Comparison of ENCODE assay signal across 8 mouse cellular contexts in genomic region chr14:20701554-20701953, GRCm38 (mm10). TPM values are rescaled to one million over a fixed set of nuclear protein-coding genes. Genes with fewer than 3 reads are reported as not detected.
A peak's percentile ranks its signal among the peaks of the same experiment; 100 is the strongest.
DNase-seq lines count a peak whose midpoint lies in the region; ATAC-seq and TF ChIP-seq lines count a peak whose summit lies in the region.

No protein-coding gene starts in this region.

- peaks cover 13% of the 10 kb centered on the region; the same call in 1 of the 2 replicates for H3K36me3 ChIP-seq in liver, embryonic 11.5 days (ENCODE audit: control insufficient read depth, insufficient read depth, low read length)
- H3K36me3 ChIP-seq in embryonic facial prominence, embryonic 14.5 days (ENCODE audit: control insufficient read depth, insufficient read depth, low read length) = peaks cover 31% of the 10 kb centered on the region
- no peaks in the 10 kb centered on the region; the same call in 1 of the 2 replicates for H3K36me3 ChIP-seq in intestine, postnatal 0 days (ENCODE audit: control insufficient read depth, insufficient read depth)
- peaks cover 32% of the 10 kb centered on the region for H3K36me3 ChIP-seq in neural tube, embryonic 13.5 days

- peaks cover 43% of the 10 kb centered on the region for H3K4me1 ChIP-seq in liver, embryonic 11.5 days (replicated peaks; ENCODE audit: control insufficient read depth, insufficient read depth, low read length)
- H3K4me1 ChIP-seq in embryonic facial prominence, embryonic 14.5 days (ENCODE audit: control insufficient read depth, insufficient read depth, low read length) = peaks cover 22% of the 10 kb centered on the region
- peaks cover 2% of the 10 kb centered on the region; the same call in 1 of the 2 replicates for H3K4me1 ChIP-seq in intestine, postnatal 0 days (replicated peaks; ENCODE audit: control insufficient read depth, insufficient read depth, low read length)
- peaks cover 70% of the 10 kb centered on the region for H3K4me1 ChIP-seq in neural tube, embryonic 13.5 days (replicated peaks)

- no peak for DNase-seq in liver, embryonic 11.5 days (ENCODE audit: low spot score)
- no peak for DNase-seq in liver
- no peak for DNase-seq in embryonic facial prominence, embryonic 14.5 days (ENCODE audit: low spot score)
- no peak for DNase-seq in cerebellum, postnatal 14 days
- no peak for DNase-seq in layer of hippocampus, postnatal 14 days (ENCODE audit: low spot score in 2 of 2)

- H3K4me3 ChIP-seq in liver, embryonic 11.5 days (ENCODE audit: low read depth, low read length) = peak overlapping the region; percentile 94
- H3K4me3 ChIP-seq in embryonic facial prominence, embryonic 14.5 days (ENCODE audit: low read depth, low read length) = peak overlapping the region; percentile 85
- H3K4me3 ChIP-seq in intestine, postnatal 0 days (ENCODE audit: low read depth, low read length) = peak overlapping the region; percentile 72; the same call in 1 of the 2 replicates
- H3K4me3 ChIP-seq in neural tube, embryonic 13.5 days = peak overlapping the region; percentile 79

- peak overlapping the region; percentile 95 for H3K9ac ChIP-seq in liver, embryonic 11.5 days (ENCODE audit: low read depth, low read length)
- H3K9ac ChIP-seq in embryonic facial prominence, embryonic 14.5 days (ENCODE audit: low read depth, low read length) = peak overlapping the region; percentile 92
- 0 out of 2 replicates have a peak overlapping the region, but pooled peaks have one; percentile 82 for H3K9ac ChIP-seq in intestine, postnatal 0 days (ENCODE audit: low read depth, low read length)
- H3K9ac ChIP-seq in neural tube, embryonic 13.5 days = peak overlapping the region; percentile 88

- H3K27me3 ChIP-seq in liver, embryonic 11.5 days (replicated peaks; ENCODE audit: control insufficient read depth, insufficient read depth, low read length) = no peaks in the 10 kb centered on the region
- H3K27me3 ChIP-seq in embryonic facial prominence, embryonic 14.5 days (replicated peaks; ENCODE audit: control insufficient read depth, insufficient read depth, low read length) = no peaks in the 10 kb centered on the region
- no peaks in the 10 kb centered on the region for H3K27me3 ChIP-seq in intestine, postnatal 0 days (replicated peaks; ENCODE audit: control insufficient read depth, insufficient read depth, low read length)
- H3K27me3 ChIP-seq in neural tube, embryonic 13.5 days = no peaks in the 10 kb centered on the region

- no peak overlapping the region for H3K27ac ChIP-seq in liver, embryonic 11.5 days (ENCODE audit: low read depth, low read length)
- H3K27ac ChIP-seq in embryonic facial prominence, embryonic 14.5 days (replicated peaks; ENCODE audit: low read depth, low read length) = 0 out of 2 replicates have a peak overlapping the region, but pooled peaks have one; percentile 29
- no peak overlapping the region for H3K27ac ChIP-seq in intestine, postnatal 0 days (ENCODE audit: low read depth, low read length)
- no peak overlapping the region for H3K27ac ChIP-seq in neural tube, embryonic 13.5 days (replicated peaks)

- TF ChIP-seq CTCF in intestine, postnatal 0 days (IDR thresholded peaks at IDR 0.05; ENCODE audit: low read depth) = no peak

- peak overlapping the region; percentile 87 for H3K4me2 ChIP-seq in liver, embryonic 11.5 days
- H3K4me2 ChIP-seq in embryonic facial prominence, embryonic 14.5 days (ENCODE audit: low read depth, low read length) = peak overlapping the region; percentile 75
- peak overlapping the region; percentile 71 for H3K4me2 ChIP-seq in intestine, postnatal 0 days (replicated peaks; ENCODE audit: low read depth)
- peak overlapping the region; percentile 68 for H3K4me2 ChIP-seq in neural tube, embryonic 13.5 days

- WGBS in liver, embryonic 11.5 days = 82% methylated on average over 8 of the region's 8 CpGs
- 81% methylated on average over 8 of the region's 8 CpGs for WGBS in embryonic facial prominence, embryonic 14.5 days
- WGBS in intestine, postnatal 0 days = 58% methylated on average over 8 of the region's 8 CpGs
- 83% methylated on average over 8 of the region's 8 CpGs for WGBS in neural tube, embryonic 13.5 days

- no peaks in the 10 kb centered on the region for H3K9me3 ChIP-seq in liver, embryonic 11.5 days (ENCODE audit: control insufficient read depth, low read length)
- H3K9me3 ChIP-seq in embryonic facial prominence, embryonic 14.5 days (ENCODE audit: control insufficient read depth, low read length) = no peaks in the 10 kb centered on the region
- no peaks in the 10 kb centered on the region for H3K9me3 ChIP-seq in intestine, postnatal 0 days (ENCODE audit: control insufficient read depth)
- H3K9me3 ChIP-seq in neural tube, embryonic 13.5 days = no peaks in the 10 kb centered on the region

- no peak for ATAC-seq in liver, embryonic 11.5 days (replicated peaks; ENCODE audit: low FRiP score)
- ATAC-seq in embryonic facial prominence, embryonic 14.5 days (ENCODE audit: low read depth) = no peak
- no peak for ATAC-seq in intestine, postnatal 0 days
- no peak for ATAC-seq in neural tube, embryonic 13.5 days (ENCODE audit: low read depth)
- ATAC-seq in CD4-positive, CD25-positive, alpha-beta regulatory T cell, adult 4 months = no peak

RNA-seq across cellular contexts. Expression of gene Chchd1, which starts 1.3 kb away (rescaled TPM):
- polyA plus RNA-seq in liver, embryonic 11.5 days (2014; fragmentation: Nextera tagmentation; extraction: Ambion mirVana) = 247 and 250 TPM in 2 replicates
- 183 and 204 TPM in 2 replicates for polyA plus RNA-seq in embryonic facial prominence, embryonic 14.5 days (2014; fragmentation: Nextera tagmentation; extraction: Ambion mirVana)
- polyA plus RNA-seq in intestine, postnatal 0 days (2015; fragmentation: Nextera tagmentation; extraction: Ambion mirVana) = 143 and 150 TPM in 2 replicates
- 191 and 218 TPM in 2 replicates for polyA plus RNA-seq in neural tube, embryonic 13.5 days (2015; fragmentation: Nextera tagmentation; extraction: Ambion mirVana)
- 100 to 1,000 TPM; 120 to 143 TPM for polyA plus RNA-seq in CD4-positive, CD25-positive, alpha-beta regulatory T cell, adult 4 months (2017; shearing (Covaris generic))
- 10 to 100 TPM; 48.4 to 51.8 TPM for total RNA-seq in layer of hippocampus, postnatal 14 days (2021)

RNA-seq across cellular contexts. Expression of gene Zswim8, which starts 5.8 kb away (rescaled TPM):
- polyA plus RNA-seq in liver, embryonic 11.5 days (2014; fragmentation: Nextera tagmentation; extraction: Ambion mirVana) = 12.0 and 17.2 TPM in 2 replicates
- polyA plus RNA-seq in embryonic facial prominence, embryonic 14.5 days (2014; fragmentation: Nextera tagmentation; extraction: Ambion mirVana) = 31.1 and 34.1 TPM in 2 replicates
- 15.0 and 19.0 TPM in 2 replicates for polyA plus RNA-seq in intestine, postnatal 0 days (2015; fragmentation: Nextera tagmentation; extraction: Ambion mirVana)
- 51.4 and 51.5 TPM in 2 replicates for polyA plus RNA-seq in neural tube, embryonic 13.5 days (2015; fragmentation: Nextera tagmentation; extraction: Ambion mirVana)
- 10 to 100 TPM; 21.6 to 22.3 TPM for polyA plus RNA-seq in CD4-positive, CD25-positive, alpha-beta regulatory T cell, adult 4 months (2017; shearing (Covaris generic))
- total RNA-seq in layer of hippocampus, postnatal 14 days (2021) = 100 to 1,000 TPM; 142 to 161 TPM

RNA-seq across cellular contexts. Expression of gene Fut11, which starts 6.8 kb away (rescaled TPM):
- polyA plus RNA-seq in liver, embryonic 11.5 days (2014; fragmentation: Nextera tagmentation; extraction: Ambion mirVana) = 14.2 and 14.9 TPM in 2 replicates
- 30.1 and 30.6 TPM in 2 replicates for polyA plus RNA-seq in embryonic facial prominence, embryonic 14.5 days (2014; fragmentation: Nextera tagmentation; extraction: Ambion mirVana)
- 7.4 and 8.4 TPM in 2 replicates for polyA plus RNA-seq in intestine, postnatal 0 days (2015; fragmentation: Nextera tagmentation; extraction: Ambion mirVana)
- polyA plus RNA-seq in neural tube, embryonic 13.5 days (2015; fragmentation: Nextera tagmentation; extraction: Ambion mirVana) = 28.3 and 29.1 TPM in 2 replicates
- 1 to 10 TPM; 5.6 to 7.7 TPM for polyA plus RNA-seq in CD4-positive, CD25-positive, alpha-beta regulatory T cell, adult 4 months (2017; shearing (Covaris generic))
- 10 to 100 TPM; 18.2 to 18.5 TPM for total RNA-seq in layer of hippocampus, postnatal 14 days (2021)

RNA-seq across cellular contexts. Expression of gene Sec24c, which starts 27.4 kb away (rescaled TPM):
- polyA plus RNA-seq in liver, embryonic 11.5 days (2014; fragmentation: Nextera tagmentation; extraction: Ambion mirVana) = 85.5 and 99.0 TPM in 2 replicates
- 78.2 and 80.5 TPM in 2 replicates for polyA plus RNA-seq in embryonic facial prominence, embryonic 14.5 days (2014; fragmentation: Nextera tagmentation; extraction: Ambion mirVana)
- polyA plus RNA-seq in intestine, postnatal 0 days (2015; fragmentation: Nextera tagmentation; extraction: Ambion mirVana) = 51.0 and 53.8 TPM in 2 replicates
- 89.6 and 94.6 TPM in 2 replicates for polyA plus RNA-seq in neural tube, embryonic 13.5 days (2015; fragmentation: Nextera tagmentation; extraction: Ambion mirVana)
- polyA plus RNA-seq in CD4-positive, CD25-positive, alpha-beta regulatory T cell, adult 4 months (2017; shearing (Covaris generic)) = 100 to 1,000 TPM; 120 to 181 TPM
- total RNA-seq in layer of hippocampus, postnatal 14 days (2021) = 100 to 1,000 TPM; 106 to 110 TPM

RNA-seq across cellular contexts. Expression of gene Ndst2, which starts 32.8 kb away (rescaled TPM):
- 32.6 and 34.5 TPM in 2 replicates for polyA plus RNA-seq in liver, embryonic 11.5 days (2014; fragmentation: Nextera tagmentation; extraction: Ambion mirVana)
- polyA plus RNA-seq in embryonic facial prominence, embryonic 14.5 days (2014; fragmentation: Nextera tagmentation; extraction: Ambion mirVana) = 32.1 and 33.7 TPM in 2 replicates
- 9.8 and 12.4 TPM in 2 replicates for polyA plus RNA-seq in intestine, postnatal 0 days (2015; fragmentation: Nextera tagmentation; extraction: Ambion mirVana)
- 17.4 and 20.8 TPM in 2 replicates for polyA plus RNA-seq in neural tube, embryonic 13.5 days (2015; fragmentation: Nextera tagmentation; extraction: Ambion mirVana)
- polyA plus RNA-seq in CD4-positive, CD25-positive, alpha-beta regulatory T cell, adult 4 months (2017; shearing (Covaris generic)) = 10 to 100 TPM; 12.9 to 13.7 TPM
- total RNA-seq in layer of hippocampus, postnatal 14 days (2021) = 10 to 100 TPM; 14.3 to 18.1 TPM
